Mouse (Mus musculus) embryonic fibroblast, embryonic 13.5 days (primary cell): Measurements from ENCODE around the gene Hs6st3. TPM values are rescaled to one million over a fixed set of nuclear protein-coding genes. Genes with fewer than 3 reads are reported as not detected.

Experiments
- H3K27ac ChIP-seq: 2 replicates; pipeline ENCODE4 v1.5.1; 2012; ENCODE audit warnings: low read length, control low read depth, inconsistent platforms; ENCODE audit not compliant: insufficient read depth
- H3K4me1 ChIP-seq: 2 replicates; pipeline ENCODE4 v1.6.1; 2011; ENCODE audit warnings: low read length; ENCODE audit not compliant: control insufficient read depth, insufficient read depth
- H3K4me3 ChIP-seq: 2 replicates; pipeline ENCODE4 v1.5.1; 2011; ENCODE audit warnings: mild to moderate bottlenecking, control low read depth, low read length; ENCODE audit not compliant: insufficient read depth
- CTCF ChIP-seq: IDR thresholded peaks from 2 replicates; pipeline ENCODE4 v1.5.1; 2011; ENCODE audit warnings: mild to moderate bottlenecking, control low read depth, low read length, moderate library complexity, borderline replicate concordance; ENCODE audit not compliant: insufficient read depth
- POLR2A ChIP-seq: IDR thresholded peaks from 2 replicates; pipeline ENCODE4 v1.6.1; 2011; ENCODE audit warnings: low read depth, mild to moderate bottlenecking, control low read depth, low read length, moderate library complexity
- polyA plus RNA-seq: library from polyadenylated mRNA; stranded (reverse); fragments of >200 nt; gene quantifications from 2 replicates; pipeline ENCODE4 v1.2.4, GENCODE M21; 2011; ENCODE audit warnings: low read depth; ENCODE audit not compliant: missing spikeins, insufficient read length

Gene Hs6st3
- polyA plus RNA-seq, 1 experiment, result 0.42 TPM

- H3K27ac ChIP-seq, result no peak overlapping the region
- no peak overlapping the region for H3K4me3 ChIP-seq
- no peaks in the 10 kb centered on the region for H3K4me1 ChIP-seq
- TF ChIP-seq POLR2A (no peak), CTCF (no peak)
Measured at GRCm38 (mm10) chr14:119670836-119671587, 532.9 kb downstream of the Hs6st3 start.

GRCm38 (mm10) chr14:119678574-119678973 lies 540.4 kb downstream of the Hs6st3 start:
- Histone ChIP-seq H3K4me3 (no peak overlapping the region), H3K27ac (no peak overlapping the region), H3K4me1 (no peaks in the 10 kb centered on the region)
- TF ChIP-seq POLR2A (no peak), CTCF (no peak)

GRCm38 (mm10) chr14:119680052-119680451 lies 541.9 kb downstream of the Hs6st3 start:
- Histone ChIP-seq H3K27ac (no peak overlapping the region), H3K4me1 (no peaks in the 10 kb centered on the region), H3K4me3 (no peak overlapping the region)
- TF ChIP-seq CTCF (no peak), POLR2A (no peak)

- Histone ChIP-seq H3K27ac (no peak overlapping the region), H3K4me1 (no peaks in the 10 kb centered on the region)
Measured at GRCm38 (mm10) chr14:119687885-119688284, 549.7 kb downstream of the Hs6st3 start.

GRCm38 (mm10) chr14:119699982-119700381 lies 561.8 kb downstream of the Hs6st3 start:
- Histone ChIP-seq H3K4me1 (no peaks in the 10 kb centered on the region), H3K27ac (no peak overlapping the region), H3K4me3 (no peak overlapping the region)
- TF ChIP-seq CTCF (no peak), POLR2A (no peak)

More at GRCm38 (mm10) chr14:119687885-119688284, 549.7 kb downstream of the Hs6st3 start:
- no peak for TF ChIP-seq POLR2A
- TF ChIP-seq CTCF, result no peak
- no peak overlapping the region for H3K4me3 ChIP-seq

GRCm38 (mm10) chr14:119714712-119715111 lies 576.6 kb downstream of the Hs6st3 start:
- H3K27ac ChIP-seq, result no peak overlapping the region
- no peak overlapping the region for H3K4me3 ChIP-seq
- H3K4me1 ChIP-seq, result no peaks in the 10 kb centered on the region
- TF ChIP-seq CTCF (no peak), POLR2A (no peak)

GRCm38 (mm10) chr14:119717323-119717722 lies 579.2 kb downstream of the Hs6st3 start:
- H3K27ac ChIP-seq, result no peak overlapping the region
- no peak for TF ChIP-seq POLR2A
- no peak for TF ChIP-seq CTCF

GRCm38 (mm10) chr14:119725102-119725501 lies 587.0 kb downstream of the Hs6st3 start:
- TF ChIP-seq CTCF (no peak), POLR2A (no peak)
- no peak overlapping the region for H3K27ac ChIP-seq

More at GRCm38 (mm10) chr14:119717323-119717722, 579.2 kb downstream of the Hs6st3 start:
- Histone ChIP-seq H3K4me1 (no peaks in the 10 kb centered on the region), H3K4me3 (no peak overlapping the region)

GRCm38 (mm10) chr14:119731436-119732080 lies 593.4 kb downstream of the Hs6st3 start:
- TF ChIP-seq POLR2A (no peak), CTCF (no peak)

More at GRCm38 (mm10) chr14:119725102-119725501, 587.0 kb downstream of the Hs6st3 start:
- no peaks in the 10 kb centered on the region for H3K4me1 ChIP-seq
- H3K4me3 ChIP-seq, result no peak overlapping the region

GRCm38 (mm10) chr14:119732219-119732618 lies 594.1 kb downstream of the Hs6st3 start:
- Histone ChIP-seq H3K4me1 (no peaks in the 10 kb centered on the region), H3K4me3 (no peak overlapping the region), H3K27ac (no peak overlapping the region)
- TF ChIP-seq POLR2A (no peak), CTCF (no peak)

More at GRCm38 (mm10) chr14:119731436-119732080, 593.4 kb downstream of the Hs6st3 start:
- H3K27ac ChIP-seq, result no peak overlapping the region
- no peak overlapping the region for H3K4me3 ChIP-seq
- no peaks in the 10 kb centered on the region for H3K4me1 ChIP-seq
